ENCODE assay signal across 20 mouse cellular contexts in genomic region chr8:8462455-8462854, GRCm38 (mm10).
DNase-seq lines count a peak whose midpoint lies in the region; ATAC-seq and TF ChIP-seq lines count a peak whose summit lies in the region.
"Had no signal": no experiment of that assay in that cellular context is flagged by ENCODE, and none has a peak within 500 bp of the region (broad histone marks: within the 10 kb centered on the region; RNA-seq: fewer than 3 reads in every experiment).

No protein-coding gene starts in this region.

- H3K27ac ChIP-seq in forebrain, embryonic 13.5 days: no peak overlapping the region
- H3K27ac ChIP-seq in forebrain, embryonic 10.5 days: no peak overlapping the region
- H3K27ac ChIP-seq in kidney, embryonic 16.5 days (ENCODE audit: low read length): peak overlapping the region; percentile 6; the same call in 1 of the 2 replicates
- H3K27ac ChIP-seq in midbrain, postnatal 0 days (ENCODE audit: low read depth, low read length): no peak overlapping the region
- no peak overlapping the region for H3K27ac ChIP-seq in midbrain, embryonic 15.5 days
- H3K27ac ChIP-seq: heart, embryonic 15.5 days; kidney, postnatal 0 days; limb, embryonic 13.5 days; liver, embryonic 12.5 days had no signal

- H3K9ac ChIP-seq in forebrain, embryonic 13.5 days: no peak overlapping the region
- no peak overlapping the region for H3K9ac ChIP-seq in kidney, embryonic 16.5 days (replicated peaks; ENCODE audit: low read length)
- no peak overlapping the region for H3K9ac ChIP-seq in midbrain, postnatal 0 days (replicated peaks; ENCODE audit: low read length, poor library complexity, severe bottlenecking)
- no peak overlapping the region for H3K9ac ChIP-seq in midbrain, embryonic 15.5 days
- H3K9ac ChIP-seq: heart, embryonic 15.5 days; limb, embryonic 13.5 days; liver, embryonic 12.5 days had no signal

- no peak overlapping the region for H3K4me3 ChIP-seq in forebrain, embryonic 13.5 days
- no peak overlapping the region for H3K4me3 ChIP-seq in forebrain, embryonic 10.5 days
- no peak overlapping the region for H3K4me3 ChIP-seq in kidney, embryonic 16.5 days (ENCODE audit: low read length)
- H3K4me3 ChIP-seq in midbrain, postnatal 0 days (ENCODE audit: low read depth, low read length): no peak overlapping the region
- H3K4me3 ChIP-seq in midbrain, embryonic 15.5 days: no peak overlapping the region
- H3K4me3 ChIP-seq: heart, embryonic 15.5 days; limb, embryonic 13.5 days; liver, embryonic 12.5 days had no signal

- 31% methylated on average over 2 of the region's 2 CpGs for WGBS in forebrain, embryonic 13.5 days
- 90% methylated on average over 2 of the region's 2 CpGs for WGBS in forebrain, embryonic 10.5 days
- WGBS in kidney, embryonic 16.5 days: 40% methylated on average over 2 of the region's 2 CpGs
- WGBS in midbrain, postnatal 0 days: 41% methylated on average over 2 of the region's 2 CpGs
- WGBS in midbrain, embryonic 15.5 days: 32% methylated on average over 2 of the region's 2 CpGs

- peaks cover 20% of the 10 kb centered on the region; the same call in 1 of the 2 replicates for H3K4me1 ChIP-seq in forebrain, embryonic 13.5 days
- peaks cover 18% of the 10 kb centered on the region for H3K4me1 ChIP-seq in forebrain, embryonic 10.5 days
- no peaks in the 10 kb centered on the region for H3K4me1 ChIP-seq in kidney, embryonic 16.5 days (ENCODE audit: insufficient read depth, low read length)
- no peaks in the 10 kb centered on the region for H3K4me1 ChIP-seq in midbrain, postnatal 0 days (ENCODE audit: insufficient read depth, low read length)
- peaks cover 6% of the 10 kb centered on the region; the same call in 1 of the 2 replicates for H3K4me1 ChIP-seq in midbrain, embryonic 15.5 days
- H3K4me1 ChIP-seq: liver, embryonic 12.5 days had no signal

- H3K4me2 ChIP-seq in forebrain, embryonic 13.5 days: no peak overlapping the region
- H3K4me2 ChIP-seq in kidney, embryonic 16.5 days (replicated peaks; ENCODE audit: low read depth, low read length): no peak overlapping the region
- H3K4me2 ChIP-seq in midbrain, postnatal 0 days (ENCODE audit: low read depth, low read length, poor library complexity, severe bottlenecking): no peak overlapping the region
- H3K4me2 ChIP-seq in midbrain, embryonic 15.5 days: no peak overlapping the region
- H3K4me2 ChIP-seq: heart, embryonic 15.5 days; limb, embryonic 13.5 days; liver, embryonic 12.5 days had no signal

- no peak for TF ChIP-seq CTCF in midbrain, postnatal 0 days (IDR thresholded peaks at IDR 0.05)

- no peaks in the 10 kb centered on the region for H3K36me3 ChIP-seq in forebrain, embryonic 13.5 days (ENCODE audit: poor library complexity, severe bottlenecking)
- no peaks in the 10 kb centered on the region for H3K36me3 ChIP-seq in forebrain, embryonic 10.5 days (replicated peaks)
- no peaks in the 10 kb centered on the region for H3K36me3 ChIP-seq in kidney, embryonic 16.5 days (ENCODE audit: insufficient read depth, low read length)
- no peaks in the 10 kb centered on the region for H3K36me3 ChIP-seq in midbrain, postnatal 0 days (ENCODE audit: insufficient read depth, low read length)
- H3K36me3 ChIP-seq in midbrain, embryonic 15.5 days (replicated peaks): no peaks in the 10 kb centered on the region
- H3K36me3 ChIP-seq: heart, embryonic 15.5 days; limb, embryonic 13.5 days; liver, embryonic 12.5 days had no signal

- DNase-seq in forebrain, embryonic 10.5 days (ENCODE audit: extremely low spot score, low spot score): no peak
- no peak for DNase-seq in kidney, adult 9 months
- DNase-seq in midbrain, postnatal 0 days (ENCODE audit: low spot score): peak; percentile 26
- peak; percentile 15 for DNase-seq in telencephalon, adult 2 months (ENCODE audit: low read depth, low spot score)
- DNase-seq in urinary bladder, postnatal 14 days (ENCODE audit: low spot score): no peak
- DNase-seq: adrenal gland, postnatal 25 days; cerebellum, adult 9-10 months; heart, postnatal 4 days; lung, adult 2 months; thymus, adult 2 months; thymus, postnatal 4 days had no signal

- no peaks in the 10 kb centered on the region for H3K27me3 ChIP-seq in forebrain, embryonic 13.5 days
- H3K27me3 ChIP-seq in forebrain, embryonic 10.5 days (ENCODE audit: poor library complexity, severe bottlenecking): peaks cover 5% of the 10 kb centered on the region; the same call in 1 of the 2 replicates
- H3K27me3 ChIP-seq in kidney, embryonic 16.5 days (ENCODE audit: insufficient read depth, low read length): no peaks in the 10 kb centered on the region
- no peaks in the 10 kb centered on the region for H3K27me3 ChIP-seq in midbrain, postnatal 0 days (ENCODE audit: insufficient read depth, low read length)
- H3K27me3 ChIP-seq in midbrain, embryonic 15.5 days (replicated peaks): no peaks in the 10 kb centered on the region
- H3K27me3 ChIP-seq: heart, embryonic 15.5 days; limb, embryonic 13.5 days; liver, embryonic 12.5 days had no signal

- peak; percentile 59; the same call in 1 of the 2 replicates for ATAC-seq in forebrain, embryonic 13.5 days
- no peak for ATAC-seq in kidney, embryonic 16.5 days (ENCODE audit: low FRiP score, low TSS enrichment)
- ATAC-seq in midbrain, postnatal 0 days (ENCODE audit: low FRiP score): no peak
- ATAC-seq in midbrain, embryonic 15.5 days (replicated peaks): no peak
- ATAC-seq: CD4-positive, CD25-positive, alpha-beta regulatory T cell, adult 4 months; intestine, postnatal 0 days; liver, embryonic 12.5 days had no signal

- H3K9me3 ChIP-seq in forebrain, embryonic 13.5 days (replicated peaks): no peaks in the 10 kb centered on the region
- no peaks in the 10 kb centered on the region for H3K9me3 ChIP-seq in forebrain, embryonic 10.5 days
- no peaks in the 10 kb centered on the region for H3K9me3 ChIP-seq in kidney, embryonic 16.5 days (ENCODE audit: low read length)
- no peaks in the 10 kb centered on the region for H3K9me3 ChIP-seq in midbrain, postnatal 0 days (ENCODE audit: low read length)
- H3K9me3 ChIP-seq in midbrain, embryonic 15.5 days: no peaks in the 10 kb centered on the region
- H3K9me3 ChIP-seq: heart, embryonic 15.5 days; limb, embryonic 13.5 days; liver, embryonic 12.5 days had no signal

Comparison
In these comparisons a context has a peak if more than half of its experiments do, and no peak if none do; other contexts are left out.
1. DNase-seq: peak in midbrain, postnatal 0 days (single experiment) and telencephalon, adult 2 months (single experiment); none in forebrain, embryonic 10.5 days (single experiment), kidney, adult 9 months (single experiment) and urinary bladder, postnatal 14 days (single experiment).